Mouse (Mus musculus): Measurements from ENCODE around the gene Akr1d1. TPM values are rescaled to one million over a fixed set of nuclear protein-coding genes. Genes with fewer than 3 reads are reported as not detected.
A peak's percentile ranks its signal among the peaks of the same experiment; 100 is the strongest.

Gene Akr1d1
- polyA plus RNA-seq, 1 experiment from 2014 or later, result 1.4 TPM

DNA sequence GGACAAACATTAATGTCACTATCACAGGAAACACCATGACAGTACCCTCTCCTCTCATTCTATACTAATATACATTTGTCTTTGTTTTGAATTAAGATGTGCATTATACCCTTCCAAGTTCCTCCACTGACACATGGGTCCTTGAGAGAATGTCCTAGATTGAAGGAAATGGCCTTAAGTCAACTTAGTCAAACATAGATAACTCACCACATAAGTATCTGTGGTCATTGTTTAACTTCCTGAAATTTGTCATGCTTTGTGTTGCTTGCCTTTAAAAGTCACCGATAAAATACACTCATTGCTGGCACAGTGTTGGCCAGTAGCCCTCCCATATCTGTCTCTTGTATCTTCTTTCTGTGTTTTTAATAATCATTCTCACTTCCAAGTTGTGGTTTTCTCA is 35.0 kb upstream of the Akr1d1 start:
- ATAC-seq (ENCODE audit: low FRiP score, low TSS enrichment), result no peak

GRCm38 (mm10) chr6:37496866-37497265 is 33.1 kb upstream of the Akr1d1 start:
- Histone ChIP-seq H3K4me1 (replicated peaks; ENCODE audit: control insufficient read depth, insufficient read depth) (no peaks in the 10 kb centered on the region), H3K27ac (replicated peaks) (no peak overlapping the region), H3K4me2 (replicated peaks; ENCODE audit: low read depth) (no peak overlapping the region), H3K36me3 (ENCODE audit: control insufficient read depth, insufficient read depth, low read length) (no peaks in the 10 kb centered on the region), H3K27me3 (ENCODE audit: control insufficient read depth, insufficient read depth, low read length) (no peaks in the 10 kb centered on the region), H3K9ac (ENCODE audit: low read length) (no peak overlapping the region), H3K4me3 (ENCODE audit: low read depth, low read length) (no peak overlapping the region), H3K9me3 (ENCODE audit: control insufficient read depth, low read length) (no peaks in the 10 kb centered on the region)
- ATAC-seq (ENCODE audit: low FRiP score, low TSS enrichment) (no peak), DNase-seq (ENCODE audit: low spot score) (no peak)
- TF ChIP-seq EP300 (optimal IDR thresholded peaks at IDR 0.05), result no peak
- peak; percentile 53 for TF ChIP-seq CTCF (IDR thresholded peaks at IDR 0.05; ENCODE audit: low read depth)
- WGBS, result 52% methylated on average over 1 of the region's 1 CpGs

More for the DNA sequence above, 35.0 kb upstream of the Akr1d1 start:
- Histone ChIP-seq H3K9me3 (ENCODE audit: control insufficient read depth, low read length) (no peaks in the 10 kb centered on the region), H3K4me3 (ENCODE audit: low read depth, low read length) (no peak overlapping the region), H3K4me1 (replicated peaks; ENCODE audit: control insufficient read depth, insufficient read depth) (no peaks in the 10 kb centered on the region), H3K4me2 (replicated peaks; ENCODE audit: low read depth) (no peak overlapping the region), H3K36me3 (ENCODE audit: control insufficient read depth, insufficient read depth, low read length) (no peaks in the 10 kb centered on the region), H3K27ac (replicated peaks) (no peak overlapping the region), H3K9ac (ENCODE audit: low read length) (no peak overlapping the region), H3K27me3 (ENCODE audit: control insufficient read depth, insufficient read depth, low read length) (no peaks in the 10 kb centered on the region)
- no peak for DNase-seq (ENCODE audit: low spot score)
- TF ChIP-seq EP300 (optimal IDR thresholded peaks at IDR 0.05) (no peak), CTCF (IDR thresholded peaks at IDR 0.05; ENCODE audit: low read depth) (no peak)
- 38% methylated on average over 1 of the region's 1 CpGs for WGBS

DNA sequence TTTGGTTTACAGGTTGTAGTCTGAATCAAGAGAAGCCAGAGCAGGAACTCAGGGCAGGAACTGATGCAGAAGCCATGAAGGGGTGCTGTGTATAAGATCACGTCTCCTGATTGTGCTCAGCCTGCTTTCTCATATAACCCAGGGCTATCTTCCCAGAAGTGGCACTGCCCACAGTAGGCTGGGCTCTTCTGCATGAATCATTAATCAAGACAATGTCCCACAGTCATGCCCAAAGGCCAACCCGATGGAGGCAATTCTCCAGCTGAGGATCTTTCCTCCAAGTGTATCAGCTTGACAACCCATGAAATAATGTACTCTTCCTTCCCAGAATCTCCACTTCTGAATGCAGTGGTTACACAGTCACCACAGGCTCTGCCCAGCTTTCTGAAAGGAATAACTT is 24.4 kb upstream of the Akr1d1 start:
- Histone ChIP-seq H3K27me3 (ENCODE audit: control insufficient read depth, insufficient read depth, low read length) (no peaks in the 10 kb centered on the region), H3K4me3 (ENCODE audit: low read depth, low read length) (no peak overlapping the region), H3K27ac (replicated peaks) (no peak overlapping the region), H3K9me3 (ENCODE audit: control insufficient read depth, low read length) (no peaks in the 10 kb centered on the region), H3K4me1 (replicated peaks; ENCODE audit: control insufficient read depth, insufficient read depth) (no peaks in the 10 kb centered on the region), H3K9ac (ENCODE audit: low read length) (no peak overlapping the region), H3K36me3 (ENCODE audit: control insufficient read depth, insufficient read depth, low read length) (no peaks in the 10 kb centered on the region), H3K4me2 (replicated peaks; ENCODE audit: low read depth) (no peak overlapping the region)
- TF ChIP-seq CTCF (IDR thresholded peaks at IDR 0.05; ENCODE audit: low read depth) (no peak), EP300 (optimal IDR thresholded peaks at IDR 0.05) (no peak)
- ATAC-seq (ENCODE audit: low FRiP score, low TSS enrichment), result no peak
- 71% methylated on average over 2 of the region's 2 CpGs for WGBS
- DNase-seq (ENCODE audit: low spot score), result no peak

- Histone ChIP-seq H3K27me3 (ENCODE audit: control insufficient read depth, insufficient read depth, low read length) (no peaks in the 10 kb centered on the region), H3K4me2 (replicated peaks; ENCODE audit: low read depth) (no peak overlapping the region), H3K27ac (replicated peaks) (no peak overlapping the region), H3K36me3 (ENCODE audit: control insufficient read depth, insufficient read depth, low read length) (no peaks in the 10 kb centered on the region), H3K4me3 (ENCODE audit: low read depth, low read length) (no peak overlapping the region), H3K9me3 (ENCODE audit: control insufficient read depth, low read length) (no peaks in the 10 kb centered on the region), H3K4me1 (replicated peaks; ENCODE audit: control insufficient read depth, insufficient read depth) (no peaks in the 10 kb centered on the region), H3K9ac (ENCODE audit: low read length) (no peak overlapping the region)
- ATAC-seq (ENCODE audit: low FRiP score, low TSS enrichment) (no peak), DNase-seq (ENCODE audit: low spot score) (no peak)
- WGBS, result 26% methylated on average over 3 of the region's 3 CpGs
- TF ChIP-seq EP300 (optimal IDR thresholded peaks at IDR 0.05), result no peak
- no peak for TF ChIP-seq CTCF (IDR thresholded peaks at IDR 0.05; ENCODE audit: low read depth)
These were observed 23.0 kb upstream of the Akr1d1 start for GRCm38 (mm10) chr6:37506909-37507515.

DNA sequence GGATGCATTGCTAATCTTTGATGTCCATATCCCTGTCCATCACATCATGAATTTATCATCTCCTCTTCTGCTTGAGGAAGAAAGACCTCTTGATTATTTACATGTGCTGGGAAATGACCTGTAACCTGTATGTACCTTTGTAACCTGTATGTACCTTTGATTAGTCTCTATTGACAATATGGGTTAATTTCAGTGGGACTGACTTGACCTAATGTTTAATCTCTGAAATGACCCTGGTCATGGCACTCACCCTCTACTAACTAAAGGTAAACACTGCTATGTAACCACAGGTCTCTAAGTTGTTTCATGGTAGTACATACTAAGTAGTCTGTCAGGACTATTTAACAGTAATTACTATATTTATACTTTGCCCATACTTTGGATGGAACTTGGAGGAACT is 19.2 kb upstream of the Akr1d1 start:
- H3K36me3 ChIP-seq (ENCODE audit: control insufficient read depth, insufficient read depth, low read length), result no peaks in the 10 kb centered on the region
- TF ChIP-seq CTCF (IDR thresholded peaks at IDR 0.05; ENCODE audit: low read depth), result no peak
- TF ChIP-seq EP300 (optimal IDR thresholded peaks at IDR 0.05), result no peak
- no peak overlapping the region for H3K9ac ChIP-seq (ENCODE audit: low read length)
- H3K4me3 ChIP-seq (ENCODE audit: low read depth, low read length), result no peak overlapping the region
- H3K9me3 ChIP-seq (ENCODE audit: control insufficient read depth, low read length), result no peaks in the 10 kb centered on the region
- no peaks in the 10 kb centered on the region for H3K4me1 ChIP-seq (replicated peaks; ENCODE audit: control insufficient read depth, insufficient read depth)
- no peak overlapping the region for H3K4me2 ChIP-seq (replicated peaks; ENCODE audit: low read depth)
- H3K27ac ChIP-seq (replicated peaks), result no peak overlapping the region
- no peaks in the 10 kb centered on the region for H3K27me3 ChIP-seq (ENCODE audit: control insufficient read depth, insufficient read depth, low read length)
- DNase-seq (ENCODE audit: low spot score) (no peak), ATAC-seq (ENCODE audit: low FRiP score, low TSS enrichment) (no peak)

GRCm38 (mm10) chr6:37520631-37521375 is 9.2 kb upstream of the Akr1d1 start:
- TF ChIP-seq EP300 (optimal IDR thresholded peaks at IDR 0.05), result no peak
- TF ChIP-seq CTCF (IDR thresholded peaks at IDR 0.05; ENCODE audit: low read depth), result no peak
- DNase-seq (ENCODE audit: low spot score), result no peak
- Histone ChIP-seq H3K36me3 (ENCODE audit: control insufficient read depth, insufficient read depth, low read length) (no peaks in the 10 kb centered on the region), H3K4me3 (ENCODE audit: low read depth, low read length) (no peak overlapping the region), H3K4me1 (replicated peaks; ENCODE audit: control insufficient read depth, insufficient read depth) (no peaks in the 10 kb centered on the region), H3K27ac (replicated peaks) (no peak overlapping the region), H3K9me3 (ENCODE audit: control insufficient read depth, low read length) (no peaks in the 10 kb centered on the region), H3K9ac (ENCODE audit: low read length) (no peak overlapping the region), H3K4me2 (replicated peaks; ENCODE audit: low read depth) (no peak overlapping the region), H3K27me3 (ENCODE audit: control insufficient read depth, insufficient read depth, low read length) (no peaks in the 10 kb centered on the region)
- 81% methylated on average over 13 of the region's 13 CpGs for WGBS
- no peak for ATAC-seq (ENCODE audit: low FRiP score, low TSS enrichment)
